Mouse (Mus musculus) kidney, adult 2 months (tissue): ENCODE measurements around the gene Hs1bp3.

Experiments used
- CTCF ChIP-seq: fragments of 200-500 bp; conservative IDR thresholded peaks from 2 replicates; pipeline ENCODE4 v1.5.1; 2011; ENCODE audit warnings: low read depth, mild to moderate bottlenecking, control low read depth, low read length, moderate library complexity, mixed read lengths; ENCODE audit not compliant: insufficient read depth, insufficient read length
- POLR2A ChIP-seq: fragments of 200-500 bp; IDR thresholded peaks from one replicate; pipeline ENCODE4 v1.6.1; 2011; ENCODE audit warnings: low read depth, low read length, control low read depth

- TF ChIP-seq CTCF: 0 out of 2 replicates have a peak, but pooled peaks have one; percentile 4
- no peak for TF ChIP-seq POLR2A
These were observed 24.2 kb downstream of the Hs1bp3 start for GRCm38 (mm10) chr12:8337286-8338060.
